Comparison of ENCODE assay signal across 1 mouse cellular context in the genomic region with DNA sequence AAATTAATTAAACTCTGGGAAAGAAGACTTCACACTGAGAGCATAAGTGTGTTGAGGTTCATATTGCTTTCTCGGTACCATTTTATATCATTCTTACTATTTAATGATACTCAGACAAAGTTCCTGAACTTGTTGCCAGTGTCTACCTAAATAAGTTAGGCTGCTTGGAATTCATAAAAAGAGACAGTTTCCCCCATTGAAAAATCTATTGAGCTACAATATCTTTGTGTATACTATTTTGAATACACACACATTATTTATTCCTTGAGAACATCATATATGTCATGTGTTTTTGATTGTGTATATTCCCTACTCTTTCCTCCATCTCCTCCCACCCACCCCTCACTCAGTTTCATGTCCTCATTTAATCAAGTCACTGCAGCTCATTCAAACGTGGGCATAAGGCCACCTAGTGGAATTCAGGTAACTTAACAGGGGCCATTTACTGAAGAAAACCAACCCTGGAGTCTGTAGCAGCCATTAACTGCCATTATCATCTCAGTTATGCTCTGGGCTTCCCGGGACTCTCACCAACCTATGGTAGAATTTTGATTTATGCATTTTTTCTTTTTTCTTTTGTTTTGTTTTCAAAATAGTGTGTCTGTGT.
TF ChIP-seq lines count a peak whose summit lies in the region.

No protein-coding gene starts in this region.

TF ChIP-seq in CH12.LX, 34 proteins besides CTCF, POLR2A, EP300 and RAD21 (continued from another document):
- TF ChIP-seq BHLHE40 (IDR thresholded peaks at IDR 0.05; ENCODE audit: low read depth, low read length) (0 out of 2 replicates have a peak, but pooled peaks have one; percentile 1), MAX (IDR thresholded peaks at IDR 0.05; ENCODE audit: low read length) (peak; percentile 7; the same call in 1 of the 2 replicates), NELFE (IDR thresholded peaks at IDR 0.05; ENCODE audit: low read depth, low read length) (peak; percentile 49), GABPA (IDR thresholded peaks at IDR 0.05; ENCODE audit: insufficient replicate concordance, low read depth, low read length) (no peak), USF1 (IDR thresholded peaks at IDR 0.05; ENCODE audit: low read depth, low read length) (no peak), ETS1 (conservative IDR thresholded peaks at IDR 0.05; ENCODE audit: low read depth, low read length) (peak; percentile 30; the same call in 1 of the 2 replicates), CHD2 (IDR thresholded peaks at IDR 0.05; ENCODE audit: low read length) (no peak)
